Mouse (Mus musculus) Muller cell, postnatal 12 days (primary cell): ENCODE data around the gene Trp53bp2.

Experiments used
- DNase-seq: peaks from one replicate; pipeline ENCODE4 v3.0.0-alpha.2; 2015; ENCODE audit errors: inconsistent ontology term

The Trp53bp2 gene

DNA sequence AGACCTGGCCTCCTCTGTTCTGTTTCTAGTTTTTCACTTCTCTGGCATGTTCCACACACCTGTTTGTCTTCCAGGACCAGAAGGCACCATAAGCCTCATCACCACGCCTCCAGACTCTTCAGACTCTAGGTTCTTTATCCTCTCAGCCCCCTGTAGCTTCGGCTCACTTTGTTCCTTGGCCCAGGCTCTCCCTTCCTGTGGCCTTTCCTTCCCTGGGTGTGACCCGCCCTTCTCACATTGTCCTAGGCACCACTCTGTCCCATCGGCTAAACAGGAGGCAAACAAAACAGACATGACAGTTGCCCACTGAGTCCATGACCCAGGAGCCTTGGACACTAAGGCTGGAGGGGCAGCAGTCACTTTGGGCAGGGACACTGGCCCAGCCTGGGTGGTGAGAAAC is 91.3 kb downstream of the Trp53bp2 start:
- no peak for DNase-seq

DNA sequence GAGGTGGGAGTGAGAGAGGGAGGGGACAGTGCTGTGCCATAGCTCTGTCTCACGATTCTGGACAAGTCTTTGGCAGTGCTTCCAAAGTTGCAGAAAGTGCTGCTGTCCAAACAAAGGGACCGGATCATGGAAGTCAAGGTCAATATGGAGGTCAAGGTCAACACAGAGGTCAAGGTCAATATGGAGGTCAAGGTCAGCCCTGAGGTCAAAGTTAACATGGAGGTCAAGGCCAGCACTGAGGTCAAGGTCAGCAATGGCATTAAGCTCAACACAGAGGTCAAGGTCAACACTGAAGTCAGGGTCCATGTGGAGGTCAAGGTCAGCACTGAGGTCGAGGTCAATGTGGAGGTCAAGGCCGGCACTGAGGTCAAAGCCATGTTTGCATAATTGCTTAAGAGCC is 91.9 kb downstream of the Trp53bp2 start:
- DNase-seq: no peak

GRCm38 (mm10) chr1:182501815-182502405 is 92.9 kb downstream of the Trp53bp2 start:
- DNase-seq: no peak

- DNase-seq: no peak
Observed at GRCm38 (mm10) chr1:182502491-182503050, 93.6 kb downstream of the Trp53bp2 start.

DNA sequence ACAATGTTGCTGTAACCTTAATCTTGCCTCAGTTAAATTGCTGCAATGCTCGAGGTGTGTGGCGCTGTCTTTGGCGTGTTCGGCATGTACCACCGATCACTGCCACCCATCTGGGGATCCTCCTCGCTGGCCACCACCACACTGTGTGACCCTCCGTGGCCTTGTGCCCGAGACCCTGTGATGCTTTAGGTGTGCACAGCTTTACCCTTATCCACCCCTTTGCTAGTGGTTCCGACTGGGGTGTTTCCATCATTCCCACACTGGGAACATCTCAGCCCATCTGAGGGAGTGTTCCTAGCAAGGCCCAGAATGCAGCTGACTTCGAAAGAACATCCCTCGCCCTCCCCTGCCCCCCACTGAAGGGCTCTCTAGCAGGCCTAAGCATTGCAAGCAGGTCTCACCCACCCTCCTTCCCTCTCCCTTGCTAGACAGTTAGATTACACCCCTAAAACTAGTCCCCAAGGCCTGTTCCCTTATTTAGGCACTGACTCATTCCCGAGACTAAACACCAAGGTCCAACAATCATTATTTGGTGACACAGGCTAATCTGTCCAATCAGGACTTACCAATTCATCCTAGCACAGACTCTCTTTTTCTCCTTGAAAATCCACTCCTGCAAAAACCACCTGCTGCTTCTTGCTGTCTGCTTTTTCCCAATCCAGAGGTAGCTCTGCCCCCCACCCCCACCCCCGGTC is 94.4 kb downstream of the Trp53bp2 start:
- no peak for DNase-seq

GRCm38 (mm10) chr1:182504223-182504622 is 95.3 kb downstream of the Trp53bp2 start:
- DNase-seq: peak; percentile 66

DNA sequence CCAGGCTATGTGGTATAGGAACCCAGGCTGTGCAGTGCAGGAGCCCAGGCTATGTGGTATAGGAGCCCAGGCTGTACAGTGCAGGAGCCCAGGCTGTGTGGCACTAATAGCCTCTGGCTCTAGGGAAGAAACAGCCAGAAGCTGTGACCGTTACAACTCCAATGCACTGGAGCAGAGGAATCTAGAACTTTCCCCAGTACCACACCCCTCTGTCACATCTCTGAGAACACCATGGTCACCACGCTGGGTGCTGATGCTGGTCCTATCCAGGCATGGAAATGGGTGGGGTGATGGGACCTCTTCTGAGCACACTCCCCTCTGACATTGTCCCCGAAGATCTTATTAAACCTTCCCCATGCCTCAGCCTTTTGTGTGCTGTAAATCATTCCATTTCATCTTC is 96.3 kb downstream of the Trp53bp2 start:
- DNase-seq: no peak

- DNase-seq: no peak
Observed at GRCm38 (mm10) chr1:182506229-182506986, 97.4 kb downstream of the Trp53bp2 start.

GRCm38 (mm10) chr1:182509110-182509797 is 100.3 kb downstream of the Trp53bp2 start:
- DNase-seq: no peak

- peak; percentile 62 for DNase-seq
Observed at GRCm38 (mm10) chr1:182511073-182511472, 102.1 kb downstream of the Trp53bp2 start.

DNA sequence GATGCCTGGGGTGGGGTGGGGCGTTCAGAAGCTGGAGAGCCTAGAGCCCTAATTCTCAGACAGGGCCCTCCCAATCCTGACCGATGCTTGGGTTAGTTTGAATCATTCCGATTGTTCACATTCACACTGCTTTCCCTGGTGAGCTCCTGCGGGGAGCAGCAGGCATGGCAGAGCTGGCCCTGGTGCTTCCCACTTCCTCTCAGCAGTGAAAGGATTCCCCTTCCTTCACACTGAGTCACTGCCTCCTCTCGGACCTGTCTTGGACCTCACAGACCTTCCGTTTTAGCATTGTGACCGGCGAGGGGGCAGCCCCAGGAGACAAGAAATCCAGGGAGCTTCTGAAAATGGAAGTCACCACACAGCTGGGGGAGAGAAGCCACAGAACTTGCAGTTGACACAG is 102.8 kb downstream of the Trp53bp2 start:
- peak; percentile 61 for DNase-seq
